In genomic region chr9:89705197-89705533, GRCm38 (mm10) we compare ENCODE assay signal across 8 mouse cellular contexts. TPM values are rescaled to one million over a fixed set of nuclear protein-coding genes. Genes with fewer than 3 reads are reported as not detected.
A peak's percentile ranks its signal among the peaks of the same experiment; 100 is the strongest.
DNase-seq lines count a peak whose midpoint lies in the region; ATAC-seq and TF ChIP-seq lines count a peak whose summit lies in the region.

No protein-coding gene starts in this region.

- peak; percentile 50 for ATAC-seq in CD4-positive, CD25-positive, alpha-beta regulatory T cell, adult 4 months
- ATAC-seq in forebrain, embryonic 16.5 days = peak; percentile 49

- H3K9ac ChIP-seq in forebrain, embryonic 16.5 days (replicated peaks; ENCODE audit: low read depth, low read length) = peak overlapping the region; percentile 92

- H3K9me3 ChIP-seq in forebrain, embryonic 16.5 days (ENCODE audit: control insufficient read depth, low read length) = no peaks in the 10 kb centered on the region

- DNase-seq in cerebellum, adult 2 months = no peak
- DNase-seq in cerebellum, adult 11-12 months = no peak
- no peak for DNase-seq in left cerebral cortex, adult 9 months (ENCODE audit: low spot score in 2 of 2)
- DNase-seq in cerebellum, adult 8-10 months = no peak
- DNase-seq in kidney, postnatal 36 days = no peak

- peaks cover 2% of the 10 kb centered on the region for H3K36me3 ChIP-seq in forebrain, embryonic 16.5 days (ENCODE audit: control insufficient read depth, insufficient read depth)
- H3K36me3 ChIP-seq in macrophage (ENCODE audit: inconsistent target) = peaks cover 4% of the 10 kb centered on the region

- no peak for TF ChIP-seq POLR2A in cerebellum, adult 2 months (IDR thresholded peaks at IDR 0.05; ENCODE audit: borderline replicate concordance, insufficient read depth, low read length)

- 7% methylated on average over 10 of the region's 10 CpGs for WGBS in cerebellum, adult 2 months
- 6% methylated on average over 10 of the region's 10 CpGs for WGBS in forebrain, embryonic 16.5 days
- WGBS in macrophage (ENCODE audit: missing documents) = 15% methylated on average over 10 of the region's 10 CpGs

- H3K27ac ChIP-seq in cerebellum, adult 2 months (ENCODE audit: insufficient read depth, low read length) = no peak overlapping the region
- peak overlapping the region; percentile 80 for H3K27ac ChIP-seq in forebrain, embryonic 16.5 days (ENCODE audit: low read length)
- H3K27ac ChIP-seq in macrophage = no peak overlapping the region

- no peaks in the 10 kb centered on the region for H3K79me2 ChIP-seq in macrophage (ENCODE audit: inconsistent target)

- no peaks in the 10 kb centered on the region for H3K4me1 ChIP-seq in cerebellum, adult 2 months (ENCODE audit: control insufficient read depth, insufficient read depth, low read length)
- H3K4me1 ChIP-seq in forebrain, embryonic 16.5 days (replicated peaks; ENCODE audit: control insufficient read depth, insufficient read depth, low read length) = peaks cover 11% of the 10 kb centered on the region

- no peaks in the 10 kb centered on the region for H3K27me3 ChIP-seq in cerebellum, adult 2 months (ENCODE audit: control insufficient read depth, insufficient read depth, low read length)
- no peaks in the 10 kb centered on the region for H3K27me3 ChIP-seq in forebrain, embryonic 16.5 days (replicated peaks; ENCODE audit: control insufficient read depth, insufficient read depth, low read length)

- TF ChIP-seq CTCF in cerebellum, adult 2 months (IDR thresholded peaks at IDR 0.05; ENCODE audit: borderline replicate concordance, insufficient read depth, low read depth, low read length) = no peak

- peak overlapping the region; percentile 72 for H3K4me3 ChIP-seq in cerebellum, adult 2 months (replicated peaks; ENCODE audit: insufficient read depth, low read depth, low read length)
- H3K4me3 ChIP-seq in forebrain, embryonic 16.5 days (replicated peaks; ENCODE audit: low read length) = peak overlapping the region; percentile 84
- H3K4me3 ChIP-seq in macrophage (ENCODE audit: inconsistent target) = peak overlapping the region; percentile 68

- H3K4me2 ChIP-seq in forebrain, embryonic 16.5 days (ENCODE audit: low read length) = peak overlapping the region; percentile 98

RNA-seq across cellular contexts. Expression of gene Tmed3, which starts 0.3 kb away (rescaled TPM):
- polyA plus RNA-seq in cerebellum, adult 2 months (2012; rRNA removed) = 42.0 and 45.0 TPM in 2 replicates
- 10 to 100 TPM; 57.1 to 64.7 TPM for polyA plus RNA-seq in CD4-positive, CD25-positive, alpha-beta regulatory T cell, adult 4 months (2017; shearing (Covaris generic))
- polyA plus RNA-seq in forebrain, embryonic 16.5 days (2015; fragmentation: Nextera tagmentation; extraction: Ambion mirVana) = 49.6 and 51.4 TPM in 2 replicates
- 10 to 100 TPM in 6 of 26 experiments, 1 to 10 TPM in 20; 2.2 to 28.1 (median 4.9) TPM for total RNA-seq in macrophage (2018; cell fraction: chromatin; rRNA removed)
- 10 to 100 TPM; 60.0 to 95.1 (median 75.7) TPM for total RNA-seq in macrophage (2018; cell fraction: cytosol; rRNA removed)
- total RNA-seq in macrophage (2018; cell fraction: nucleus; rRNA removed) = 10 to 100 TPM; 11.6 to 66.9 (median 34.3) TPM
- polyA plus RNA-seq in macrophage (2018) = 58.1 to 96.9 TPM (median 87.0 TPM) in 3 replicates

RNA-seq across cellular contexts. Expression of gene Ankrd34c, which starts 33.1 kb away (rescaled TPM):
- 2.7 and 3.6 TPM in 2 replicates for polyA plus RNA-seq in cerebellum, adult 2 months (2012; rRNA removed)
- polyA plus RNA-seq in CD4-positive, CD25-positive, alpha-beta regulatory T cell, adult 4 months (2017; shearing (Covaris generic)) = not detected
- 0.16 and 0.33 TPM in 2 replicates for polyA plus RNA-seq in forebrain, embryonic 16.5 days (2015; fragmentation: Nextera tagmentation; extraction: Ambion mirVana)
- not detected for total RNA-seq in macrophage (2018; cell fraction: chromatin; rRNA removed)
- under 1 TPM in 2 of 26 experiments, not detected in 24; 0.06 to 0.07 TPM for total RNA-seq in macrophage (2018; cell fraction: cytosol; rRNA removed)
- total RNA-seq in macrophage (2018; cell fraction: nucleus; rRNA removed) = under 1 TPM in 1 of 26 experiments, not detected in 25; 0.06 TPM
- not detected in 3 replicates for polyA plus RNA-seq in macrophage (2018)
